Mouse (Mus musculus) kidney, adult 11 months (tissue): ENCODE measurements around the gene Styx.

Experiments
- DNase-seq: peaks from one replicate; pipeline ENCODE4 v3.0.0; 2022

Gene Styx

GRCm38 (mm10) chr14:45469446-45469845 is 118.6 kb downstream of the Styx start:
- no peak for DNase-seq
